Mouse (Mus musculus) kidney, adult 2 months (tissue): ENCODE measurements around the gene Rreb1. TPM values are rescaled to one million over a fixed set of nuclear protein-coding genes. Genes with fewer than 3 reads are reported as not detected.

Experiments used
- DNase-seq: peaks from one replicate; pipeline ENCODE4 v3.0.0; 2021
- H3K27ac ChIP-seq: fragments of 200-500 bp; 2 replicates; pipeline ENCODE4 v1.5.1; 2012; ENCODE audit warnings: low read depth, low read length, control low read depth, inconsistent platforms; ENCODE audit not compliant: insufficient read depth
- H3K27me3 ChIP-seq: fragments of 200-500 bp; replicated peaks from 2 replicates; pipeline ENCODE4 v1.6.1; 2012; ENCODE audit warnings: mild to moderate bottlenecking, moderate library complexity, low read length, inconsistent platforms; ENCODE audit not compliant: control insufficient read depth, insufficient read depth
- H3K36me3 ChIP-seq: fragments of 200-500 bp; 2 replicates; pipeline ENCODE4 v1.6.1; 2012; ENCODE audit warnings: mild to moderate bottlenecking, moderate library complexity, low read length, inconsistent platforms; ENCODE audit not compliant: control insufficient read depth, insufficient read depth
- H3K4me1 ChIP-seq: fragments of 200-500 bp; 2 replicates; pipeline ENCODE4 v1.6.1; 2011; ENCODE audit warnings: low read length; ENCODE audit not compliant: control insufficient read depth, insufficient read depth
- H3K4me3 ChIP-seq: fragments of 200-500 bp; 2 replicates; pipeline ENCODE4 v1.5.1; 2011; ENCODE audit warnings: mild to moderate bottlenecking, low read depth, low read length, control low read depth; ENCODE audit not compliant: insufficient read depth
- CTCF ChIP-seq: fragments of 200-500 bp; conservative IDR thresholded peaks from 2 replicates; pipeline ENCODE4 v1.5.1; 2011; ENCODE audit warnings: low read depth, mild to moderate bottlenecking, control low read depth, low read length, moderate library complexity, mixed read lengths; ENCODE audit not compliant: insufficient read depth, insufficient read length
- POLR2A ChIP-seq: fragments of 200-500 bp; IDR thresholded peaks from one replicate; pipeline ENCODE4 v1.6.1; 2011; ENCODE audit warnings: low read depth, low read length, control low read depth
- WGBS: fragments of 180-500 bp; shearing (Covaris S2); methylation state at CpG from one replicate; pipeline ENCODE4 v1.1.7; 2018; 5-methylcytosine and 5-hydroxymethylcytosine counted together
- polyA plus RNA-seq: library from polyadenylated mRNA; depleted of rRNA; stranded (reverse); fragments of >200 nt; gene quantifications from 2 replicates; pipeline ENCODE4 v1.2.3, GENCODE M21; 2012

The Rreb1 gene
- polyA plus RNA-seq, 1 experiment: 16.7 TPM

GRCm38 (mm10) chr13:37904436-37904835 lies 126.2 kb downstream of the Rreb1 start:
- H3K36me3 ChIP-seq: peaks cover 7% of the 10 kb centered on the region
- no peak for TF ChIP-seq POLR2A
- no peak for TF ChIP-seq CTCF
- no peak overlapping the region for H3K4me3 ChIP-seq
- DNase-seq: no peak
- H3K27me3 ChIP-seq: no peaks in the 10 kb centered on the region
- peak overlapping the region; percentile 82 for H3K27ac ChIP-seq
- 58% methylated on average over 6 of the region's 6 CpGs for WGBS
- peaks cover 7% of the 10 kb centered on the region for H3K4me1 ChIP-seq

DNA sequence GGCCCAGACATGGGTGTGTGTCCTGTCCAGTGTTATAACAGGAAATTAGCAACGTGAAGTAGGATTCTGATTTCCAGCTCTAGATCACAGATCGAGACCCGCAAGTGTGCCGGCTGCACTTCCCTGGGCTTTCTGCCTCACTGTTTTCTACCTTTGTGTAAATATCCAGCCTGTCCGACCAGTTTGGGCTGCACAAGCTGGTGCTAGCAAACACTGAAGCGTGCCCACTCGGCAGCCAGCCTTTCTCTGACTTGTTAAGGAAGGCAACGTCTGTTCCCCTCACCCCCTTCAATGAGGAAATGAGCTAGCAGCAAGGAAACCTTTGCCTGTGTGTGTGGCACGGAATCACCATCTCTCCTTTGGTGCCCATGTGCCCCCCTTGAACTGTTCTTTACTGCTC lies 129.9 kb downstream of the Rreb1 start:
- Histone ChIP-seq H3K27ac (peak overlapping the region; percentile 78), H3K4me1 (peaks cover 21% of the 10 kb centered on the region), H3K36me3 (no peaks in the 10 kb centered on the region; the same call in 1 of the 2 replicates), H3K27me3 (no peaks in the 10 kb centered on the region), H3K4me3 (no peak overlapping the region)
- TF ChIP-seq CTCF (no peak), POLR2A (no peak)
- peak; percentile 61 for DNase-seq
- WGBS: 51% methylated on average over 9 of the region's 9 CpGs

DNA sequence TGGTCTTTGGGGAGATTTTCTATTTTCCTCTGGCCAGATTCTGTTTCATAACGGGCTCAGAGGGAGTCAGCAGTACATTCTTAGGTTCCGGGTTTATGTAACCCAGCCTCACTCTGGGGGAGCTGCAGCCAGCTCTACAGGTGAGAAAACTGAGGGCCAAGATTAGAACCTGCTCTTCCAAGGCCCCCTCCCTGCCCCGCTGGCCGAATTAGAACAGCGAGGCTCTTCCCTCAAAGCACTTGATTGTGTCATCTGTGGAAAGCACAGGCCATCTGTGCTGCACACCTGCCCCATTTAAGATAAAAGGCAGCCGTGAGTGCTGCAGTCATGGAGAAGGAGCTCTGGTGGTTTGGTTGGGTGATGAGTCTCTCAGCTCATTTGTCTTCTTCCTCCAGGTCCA lies 130.3 kb downstream of the Rreb1 start:
- H3K36me3 ChIP-seq: no peaks in the 10 kb centered on the region; the same call in 1 of the 2 replicates
- DNase-seq: no peak
- WGBS: 68% methylated on average over 6 of the region's 6 CpGs
- H3K27ac ChIP-seq: peak overlapping the region; percentile 78
- TF ChIP-seq CTCF: no peak
- TF ChIP-seq POLR2A: no peak
- no peaks in the 10 kb centered on the region for H3K27me3 ChIP-seq
- peaks cover 25% of the 10 kb centered on the region for H3K4me1 ChIP-seq
- H3K4me3 ChIP-seq: no peak overlapping the region

DNA sequence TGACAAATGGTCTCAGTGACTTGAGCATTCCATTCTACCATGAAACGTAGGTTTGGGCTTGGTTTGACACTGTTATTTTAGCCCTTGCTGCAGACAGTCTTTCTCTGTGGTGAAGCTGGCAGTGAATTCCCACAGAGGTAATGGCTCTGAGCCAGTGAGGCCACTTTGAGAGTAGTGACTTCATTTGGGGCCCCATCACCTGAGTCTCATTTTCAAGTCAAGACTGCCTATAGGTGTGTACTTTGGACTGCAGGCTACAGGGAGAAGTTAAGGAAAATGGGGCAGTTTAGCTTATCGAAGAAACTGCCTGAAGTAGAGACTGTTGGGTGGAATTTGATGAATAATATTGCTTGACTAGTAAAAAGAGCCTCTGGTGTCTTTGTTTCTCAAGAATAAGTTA lies 131.0 kb downstream of the Rreb1 start:
- H3K4me1 ChIP-seq: peaks cover 23% of the 10 kb centered on the region
- no peaks in the 10 kb centered on the region; the same call in 1 of the 2 replicates for H3K36me3 ChIP-seq
- no peak overlapping the region for H3K4me3 ChIP-seq
- no peak for DNase-seq
- no peaks in the 10 kb centered on the region for H3K27me3 ChIP-seq
- whole genome bisulfite sequencing: 73% methylated on average over 2 of the region's 2 CpGs
- TF ChIP-seq POLR2A: no peak
- TF ChIP-seq CTCF: no peak
- H3K27ac ChIP-seq: no peak overlapping the region

DNA sequence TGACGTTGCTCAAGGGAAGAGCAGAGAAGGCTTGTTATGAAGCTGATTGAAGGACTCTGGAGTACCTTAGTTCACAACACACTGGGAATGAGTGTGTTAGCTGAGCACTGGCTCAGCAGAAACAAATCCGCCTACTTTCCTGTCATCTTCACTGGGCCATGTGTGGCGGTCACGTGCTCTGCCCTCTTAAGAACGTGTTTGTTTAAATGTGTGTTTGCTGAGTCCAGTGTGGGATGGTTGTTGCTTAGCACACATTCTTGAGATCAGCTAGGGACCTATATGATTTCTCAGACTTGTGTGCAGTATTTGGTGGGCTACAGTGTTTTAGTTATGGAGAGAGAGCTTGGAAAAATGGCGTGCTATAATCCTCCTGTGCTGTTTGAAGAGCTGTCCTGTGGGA lies 133.8 kb downstream of the Rreb1 start:
- no peak for TF ChIP-seq POLR2A
- TF ChIP-seq CTCF: no peak
- H3K27ac ChIP-seq: no peak overlapping the region
- 67% methylated on average over 6 of the region's 6 CpGs for WGBS
- H3K36me3 ChIP-seq: peaks cover 6% of the 10 kb centered on the region; the same call in 1 of the 2 replicates
- H3K27me3 ChIP-seq: no peaks in the 10 kb centered on the region
- H3K4me1 ChIP-seq: peaks cover 23% of the 10 kb centered on the region
- DNase-seq: no peak
- H3K4me3 ChIP-seq: no peak overlapping the region

GRCm38 (mm10) chr13:37912591-37913467 lies 134.6 kb downstream of the Rreb1 start:
- Histone ChIP-seq H3K27ac (peak overlapping the region; percentile 22; the same call in 1 of the 2 replicates), H3K4me1 (peaks cover 24% of the 10 kb centered on the region), H3K27me3 (no peaks in the 10 kb centered on the region), H3K4me3 (no peak overlapping the region), H3K36me3 (peaks cover 7% of the 10 kb centered on the region; the same call in 1 of the 2 replicates)
- DNase-seq: peak; percentile 57
- TF ChIP-seq POLR2A (no peak), CTCF (0 out of 2 replicates have a peak, but pooled peaks have one; percentile 8)
- 41% methylated on average over 12 of the region's 12 CpGs for WGBS

DNA sequence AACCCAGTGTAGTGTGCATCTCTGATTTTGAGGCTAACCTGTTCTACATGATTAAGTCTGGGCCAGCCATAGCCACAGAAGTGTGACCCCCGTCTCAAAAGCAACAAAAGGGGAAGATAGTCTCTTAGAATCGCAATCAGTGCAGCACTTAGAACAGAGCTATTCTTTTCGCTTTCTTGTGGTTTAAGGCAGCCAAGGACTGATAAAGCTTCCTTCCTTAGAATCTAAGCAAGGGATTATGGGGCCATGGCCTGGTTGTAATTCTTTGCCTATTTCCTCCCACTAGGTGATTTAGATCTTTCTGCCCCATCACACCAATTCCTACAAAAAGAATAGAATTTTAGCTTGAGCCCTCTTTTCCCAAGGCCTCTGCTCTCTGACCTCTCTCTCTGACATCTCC lies 135.8 kb downstream of the Rreb1 start:
- H3K36me3 ChIP-seq: peaks cover 7% of the 10 kb centered on the region; the same call in 1 of the 2 replicates
- H3K27ac ChIP-seq: no peak overlapping the region
- no peak for TF ChIP-seq POLR2A
- TF ChIP-seq CTCF: no peak
- no peak overlapping the region for H3K4me3 ChIP-seq
- no peak for DNase-seq
- H3K27me3 ChIP-seq: no peaks in the 10 kb centered on the region
- H3K4me1 ChIP-seq: peaks cover 34% of the 10 kb centered on the region
- WGBS: 82% methylated on average over 3 of the region's 3 CpGs
